Mouse (Mus musculus) retina, embryonic 14.5 days (tissue): ENCODE results near the gene Xntrpc.
"Not testable (repeated sequence)": the region's sequence is repeated elsewhere in the genome, so short reads cannot be mapped to it uniquely, and the experiment has no call there.

Experiments used
- DNase-seq: peaks from one replicate; pipeline ENCODE4 v3.0.0-alpha.2; 2015; ENCODE audit warnings: low spot score

Xntrpc gene

GRCm38 (mm10) chr7:102065046-102065891 is at the start of gene Xntrpc, which contains the start of the genes Rnf121 and Xndc1:
Xntrpc (plus strand) TSS chr7:102065713.
Rnf121 (minus strand) TSS chr7:102065469.
Xndc1 (plus strand) TSS chr7:102065511.
- peak; percentile 91 for DNase-seq

GRCm38 (mm10) chr7:102016936-102017335 is 48.6 kb upstream of the Xntrpc start:
- DNase-seq = no peak

DNA sequence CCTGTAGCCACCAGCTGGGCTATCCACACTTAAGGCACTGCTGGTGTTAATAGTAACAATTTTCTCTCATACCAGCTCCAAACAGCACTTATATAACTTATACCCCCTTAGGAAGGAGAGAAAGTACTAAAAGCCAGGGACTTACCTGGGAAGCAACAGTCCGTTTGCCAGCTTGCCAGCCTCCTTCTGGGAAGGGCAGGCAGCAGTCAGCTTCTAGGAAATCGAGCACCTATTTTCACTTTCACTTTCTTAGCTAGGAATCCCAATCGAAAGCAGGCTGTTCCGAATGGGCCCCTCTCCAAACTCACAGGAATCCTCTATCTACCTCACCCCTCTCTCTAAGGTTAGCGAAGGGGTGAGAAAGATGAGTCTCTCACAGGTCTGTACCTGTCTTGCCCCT is 48.1 kb upstream of the Xntrpc start:
- DNase-seq = no peak

DNA sequence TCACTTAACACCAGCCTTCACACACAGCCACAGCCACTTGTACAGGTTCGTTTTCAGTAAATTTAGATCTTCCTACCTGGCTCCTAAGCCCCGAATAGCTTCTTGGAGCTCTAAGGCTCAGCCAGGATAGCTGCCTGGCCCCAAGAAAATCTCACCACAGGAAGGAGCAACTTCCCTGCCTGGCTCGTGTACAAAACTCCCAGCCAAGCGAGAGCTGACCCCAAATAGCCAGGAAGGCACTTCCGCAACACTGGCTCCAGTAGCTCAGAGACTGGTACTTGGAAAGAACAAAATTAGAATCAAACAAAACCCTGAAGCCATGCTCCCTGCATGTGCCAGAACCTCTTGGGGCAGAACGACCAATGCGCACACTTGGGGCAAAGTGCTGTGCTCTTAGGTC is 47.5 kb upstream of the Xntrpc start:
- DNase-seq = no peak

- no peak for DNase-seq
Observed at GRCm38 (mm10) chr7:102018590-102018989, 46.9 kb upstream of the Xntrpc start, which contains the start of gene Il18bp. Il18bp (minus strand) TSS chr7:102018690.

DNA sequence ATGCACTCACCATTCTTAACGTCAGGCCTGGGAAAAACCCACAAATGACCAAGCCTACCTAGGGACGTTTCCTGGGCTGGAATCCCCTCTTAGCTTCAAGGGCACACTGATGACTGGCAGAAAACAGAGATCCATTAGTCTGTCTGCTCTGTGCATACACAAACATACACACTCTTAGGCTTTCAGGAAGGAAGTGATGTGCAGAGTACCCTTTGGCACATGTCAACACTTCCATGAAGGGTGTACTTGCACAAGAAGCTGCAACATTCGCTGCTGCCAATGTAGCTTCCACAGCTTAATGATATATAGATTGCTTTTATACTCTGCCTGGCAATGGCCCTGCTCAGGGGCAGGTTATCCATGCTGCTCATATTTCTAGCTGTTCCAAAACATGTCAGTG is 46.2 kb upstream of the Xntrpc start:
- no peak for DNase-seq

GRCm38 (mm10) chr7:102020934-102021333 is 44.6 kb upstream of the Xntrpc start:
- DNase-seq = not testable (repeated sequence)

GRCm38 (mm10) chr7:102023821-102024220 is 41.7 kb upstream of the Xntrpc start:
- DNase-seq = no peak

DNA sequence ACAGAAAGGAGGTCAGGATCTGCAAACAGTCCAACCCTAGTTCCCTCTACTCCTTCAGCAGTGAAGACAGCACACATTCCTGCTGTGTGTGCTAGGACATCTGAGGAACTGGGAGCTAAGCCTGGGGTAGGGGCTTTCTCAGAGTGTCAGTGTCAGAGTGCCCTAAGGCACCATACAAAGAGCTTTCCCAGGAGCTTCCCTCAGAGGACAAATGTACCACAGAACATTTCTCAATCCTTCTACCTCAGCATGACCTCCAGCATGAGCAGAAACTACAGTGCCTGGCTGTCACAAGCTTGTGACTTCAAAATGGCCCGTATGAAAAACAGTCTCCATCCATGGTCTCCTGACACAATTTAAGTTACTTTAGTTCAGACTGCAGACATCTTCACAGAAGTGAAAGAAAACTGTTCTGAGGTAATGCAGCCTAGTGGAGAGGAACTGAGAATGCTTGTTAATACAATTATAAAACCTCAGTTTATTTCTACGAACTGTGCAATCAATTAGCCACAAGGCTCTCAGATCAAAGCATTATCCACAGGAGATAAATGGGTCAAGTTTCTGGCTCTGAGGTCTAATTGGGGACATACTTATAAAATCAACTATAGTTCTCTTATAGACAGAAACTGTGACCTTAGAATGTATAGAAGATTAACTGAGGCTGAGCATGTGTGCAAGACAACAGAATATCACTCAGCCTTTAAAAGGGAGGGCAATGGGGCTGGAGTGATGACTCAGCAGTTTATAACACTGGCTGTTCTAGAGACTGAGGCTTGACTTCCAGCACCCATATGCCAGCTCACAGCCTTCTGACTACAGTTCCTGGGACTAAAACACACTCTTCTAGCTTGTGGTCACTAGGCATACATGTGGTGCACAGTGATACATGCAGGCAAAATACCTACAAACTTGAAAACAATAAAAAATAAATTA is 40.1 kb upstream of the Xntrpc start:
- DNase-seq = peak; percentile 35

GRCm38 (mm10) chr7:102034904-102035303 is 30.6 kb upstream of the Xntrpc start:
- no peak for DNase-seq

- no peak for DNase-seq
Observed at GRCm38 (mm10) chr7:102035534-102035933, 30.0 kb upstream of the Xntrpc start.

GRCm38 (mm10) chr7:102037318-102037717 is 28.2 kb upstream of the Xntrpc start:
- no peak for DNase-seq

- DNase-seq = no peak
Observed at GRCm38 (mm10) chr7:102042314-102042713, 23.2 kb upstream of the Xntrpc start.

- not testable (repeated sequence) for DNase-seq
Observed at GRCm38 (mm10) chr7:102048524-102048923, 17.0 kb upstream of the Xntrpc start.

DNA sequence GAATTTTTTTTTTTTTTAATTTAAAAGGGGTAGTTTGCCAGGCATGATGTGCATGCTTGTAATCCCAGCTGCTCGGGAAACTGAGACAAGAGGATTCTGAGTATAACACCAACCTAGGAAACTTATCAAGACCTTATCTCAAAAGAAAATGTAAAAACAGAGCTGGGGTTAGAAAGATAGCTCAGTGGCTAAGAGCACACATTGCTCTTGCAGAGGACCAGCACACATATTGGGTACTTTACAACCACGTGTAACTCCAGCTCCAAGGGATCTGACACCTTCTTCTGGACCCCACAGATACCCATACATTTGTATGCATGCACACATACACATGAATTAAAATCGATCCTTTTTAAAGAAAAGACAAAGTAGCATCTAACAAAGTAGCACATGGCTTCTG is 4.2 kb upstream of the Xntrpc start:
- no peak for DNase-seq

DNA sequence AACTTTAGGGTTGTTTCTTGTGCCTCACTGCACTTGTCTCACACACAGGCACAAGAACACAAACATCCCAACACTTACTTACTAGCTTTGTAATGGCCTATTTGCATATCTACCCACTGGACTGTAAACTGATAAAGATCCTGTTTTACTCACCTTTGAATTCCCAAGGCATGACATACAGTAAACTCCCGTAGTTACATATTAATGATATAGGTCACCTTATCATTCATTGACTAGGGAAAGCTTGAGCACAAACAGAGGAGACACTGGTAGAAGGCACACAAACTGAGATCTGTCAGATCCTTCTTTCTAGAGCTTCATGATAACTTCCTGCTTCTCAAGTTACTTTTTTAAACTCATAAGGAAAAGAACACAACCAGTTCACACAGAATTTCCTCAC is 3.3 kb upstream of the Xntrpc start:
- DNase-seq = no peak

DNA sequence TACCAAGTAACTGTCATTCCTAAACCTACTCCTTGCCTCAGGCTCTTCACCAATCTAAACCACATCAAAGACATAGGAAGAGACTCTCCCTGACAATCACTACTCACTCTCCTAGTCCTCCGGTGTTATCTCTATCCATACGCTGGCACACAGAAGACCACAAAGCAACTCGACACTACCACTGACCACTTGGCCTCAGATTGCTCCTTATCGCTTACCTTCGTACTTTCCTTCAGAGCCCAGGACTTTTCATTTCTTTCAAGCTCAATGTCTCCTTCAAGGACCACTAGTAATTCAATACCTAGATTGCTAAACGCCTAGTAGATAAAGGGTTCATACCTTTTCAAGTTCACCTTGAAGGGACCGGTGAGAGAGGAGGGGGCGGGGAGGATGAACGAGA is 1.6 kb upstream of the Xntrpc start:
- no peak for DNase-seq

GRCm38 (mm10) chr7:102064655-102065045 is 863 bp upstream of the Xntrpc start:
- DNase-seq = no peak

GRCm38 (mm10) chr7:102066363-102066762 is 850 bp downstream of the Xntrpc start:
- no peak for DNase-seq

- peak; percentile 29 for DNase-seq
Observed at GRCm38 (mm10) chr7:102076714-102077296, 11.3 kb downstream of the Xntrpc start.

DNA sequence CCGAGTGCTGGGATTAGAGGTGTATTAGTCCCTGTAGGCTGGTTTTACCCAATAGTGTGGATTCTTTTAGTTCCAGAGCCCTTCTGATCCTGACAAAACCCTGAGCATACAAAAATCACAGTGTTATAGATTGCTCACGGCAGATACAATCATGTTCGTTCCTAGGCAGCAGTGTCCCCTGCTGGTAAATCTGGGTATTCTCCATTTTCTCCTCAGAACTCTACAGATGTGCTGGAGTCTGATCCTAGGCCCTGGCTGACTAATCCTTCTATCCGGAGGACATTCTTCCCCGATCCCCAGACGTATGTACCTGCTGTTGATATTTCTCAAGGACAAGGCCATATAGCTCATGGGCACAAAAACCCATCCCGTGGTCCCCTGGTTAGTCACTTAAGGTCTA is 13.0 kb downstream of the Xntrpc start:
- peak; percentile 66 for DNase-seq

- no peak for DNase-seq
Observed at GRCm38 (mm10) chr7:102080311-102080710, 14.8 kb downstream of the Xntrpc start.
